Mouse (Mus musculus) kidney, adult 9 months (tissue): ENCODE measurements at regions not wholly inside any gene's neighbourhood (a gene's known extent, or its start where the extent isn't known, plus 50 kb on each side); places are given as distances from the start of the nearest gene placed in this dataset.

ENCODE experiments used
- DNase-seq: peaks from one replicate; pipeline ENCODE4 v3.0.0; 2022

DNA sequence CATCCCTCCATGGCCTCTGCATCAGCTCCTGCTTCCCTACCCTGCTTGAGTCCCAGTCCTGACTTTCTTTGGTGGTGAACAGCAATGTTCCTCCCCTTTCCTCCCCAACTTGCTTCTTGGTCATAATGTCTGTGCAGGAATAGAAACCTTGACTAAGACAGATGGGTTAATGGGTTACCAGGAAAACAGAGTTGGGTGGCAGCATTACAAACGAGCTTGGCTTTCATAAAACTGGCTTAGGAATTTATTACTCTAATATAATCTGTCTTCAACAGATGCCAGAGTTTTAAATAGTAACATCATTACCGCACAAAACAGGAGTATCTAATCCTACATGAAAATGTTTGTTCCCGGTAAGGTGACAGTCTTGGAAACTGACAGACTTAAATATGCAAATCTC is 77.7 kb upstream of the Nphp3 start:
- DNase-seq = peak; percentile 53

- DNase-seq = no peak
These were observed 76.9 kb upstream of the Nphp3 start for GRCm38 (mm10) chr9:103925486-103925885.

DNA sequence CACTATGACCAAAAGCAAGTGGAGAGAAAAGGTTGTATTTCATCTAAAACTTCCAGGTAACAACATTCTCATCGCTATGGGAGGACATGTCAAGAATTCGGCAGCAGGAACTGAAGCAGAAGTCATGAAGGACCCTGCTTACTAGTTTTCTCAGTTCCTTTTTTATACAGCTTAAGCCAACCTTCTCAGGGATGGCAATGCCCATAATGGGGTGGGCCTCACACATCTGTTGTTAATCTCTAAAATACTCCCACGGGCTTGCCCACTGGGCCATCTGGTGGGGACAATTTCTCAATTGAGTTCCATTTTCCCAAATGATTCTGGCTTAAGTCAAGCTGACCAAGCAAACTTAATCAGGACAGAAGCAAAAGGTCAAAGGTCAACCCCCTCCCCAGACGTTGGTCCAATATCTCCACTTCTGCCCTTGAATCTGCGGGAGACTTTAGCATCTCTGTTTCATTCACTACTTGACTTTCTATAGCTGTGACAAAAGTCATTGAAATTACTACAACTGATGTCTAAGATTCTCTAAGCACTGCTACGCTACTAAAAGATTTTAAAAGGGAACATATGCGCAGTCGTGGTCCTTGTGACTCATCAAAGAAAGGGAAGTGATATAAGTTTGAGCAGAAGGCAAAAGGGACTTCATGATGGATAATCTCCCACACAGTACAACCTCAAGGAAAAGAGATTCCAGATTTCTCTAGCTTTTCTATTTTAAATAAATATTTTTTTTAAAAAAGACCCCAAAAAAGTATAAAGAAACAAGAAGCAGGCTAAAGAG is 73.4 kb upstream of the Nphp3 start:
- DNase-seq = no peak

- no peak for DNase-seq
These were observed 64.3 kb upstream of the Nphp3 start for GRCm38 (mm10) chr9:103938070-103938469.

DNA sequence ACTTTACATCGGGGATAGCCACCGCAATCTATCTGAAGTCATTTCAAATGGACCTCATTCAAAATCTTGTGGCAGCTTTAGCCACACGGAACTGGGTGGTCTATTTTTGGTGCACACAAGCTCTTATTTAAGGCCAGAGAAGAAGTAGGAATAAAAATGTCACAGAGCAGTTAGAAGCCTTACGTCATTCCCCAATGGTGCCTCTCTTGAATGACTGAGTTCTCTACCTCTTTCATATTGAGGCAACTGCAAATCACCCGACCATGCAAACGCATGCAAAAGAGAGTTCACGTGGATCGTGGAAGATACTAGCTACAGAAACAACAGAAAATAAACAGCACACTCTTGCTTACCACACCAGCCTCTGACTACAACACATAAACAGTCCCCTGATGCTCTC is 62.3 kb upstream of the Nphp3 start:
- DNase-seq = no peak

GRCm38 (mm10) chr9:103940506-103940905 is 61.8 kb upstream of the Nphp3 start:
- DNase-seq = no peak

DNA sequence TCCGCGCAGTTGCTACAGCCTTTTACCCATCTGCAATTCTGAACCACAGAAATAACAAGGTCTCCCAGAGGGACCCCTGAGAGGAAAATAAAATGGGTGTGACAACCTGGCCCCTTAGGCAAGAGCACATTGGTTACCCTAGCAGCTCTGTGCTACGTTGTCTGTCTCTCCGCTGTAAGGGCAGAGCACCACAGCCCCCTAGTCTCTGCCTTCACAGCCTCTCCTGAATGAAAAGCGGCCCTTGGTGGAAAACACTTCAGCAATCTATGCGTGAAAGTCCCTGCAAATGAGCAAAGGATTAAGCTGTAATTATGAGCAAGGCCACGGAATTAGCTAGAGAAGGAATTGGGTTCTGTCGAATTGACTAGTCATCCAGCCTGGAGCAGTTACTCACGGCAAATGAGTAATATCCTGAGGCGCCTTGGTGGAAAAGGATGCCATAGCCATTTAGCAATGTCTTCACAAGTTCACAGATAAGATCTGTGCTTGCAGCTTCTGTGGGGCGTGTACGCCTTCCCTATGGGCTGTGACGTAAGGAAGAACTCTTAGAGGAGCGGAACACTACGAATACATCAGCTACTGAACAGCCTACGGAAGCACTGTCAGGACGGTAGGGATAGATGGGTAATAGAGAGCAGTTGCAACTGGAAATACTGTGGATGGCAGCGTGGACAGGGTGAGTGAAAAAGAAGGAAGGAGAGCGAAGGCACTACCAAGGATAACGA is 61.0 kb upstream of the Nphp3 start:
- DNase-seq = no peak

- DNase-seq = no peak
These were observed 60.5 kb upstream of the Nphp3 start for GRCm38 (mm10) chr9:103941901-103942260.

- DNase-seq = no peak
These were observed 56.9 kb upstream of the Nphp3 start for GRCm38 (mm10) chr9:103945406-103945805.

- no peak for DNase-seq
These were observed 50.5 kb upstream of the Nphp3 start for GRCm38 (mm10) chr9:103951799-103952198.
